Mouse (Mus musculus) retina, postnatal 1 day (tissue): Measurements from ENCODE around the gene Tiam1.

Experiments used
- DNase-seq: peaks from one replicate; pipeline ENCODE4 v3.0.0-alpha.2; 2012

Tiam1 gene

GRCm38 (mm10) chr16:89763812-89764211 lies 379.8 kb downstream of the Tiam1 start:
- DNase-seq, result no peak

GRCm38 (mm10) chr16:89762523-89762922 lies 381.0 kb downstream of the Tiam1 start:
- DNase-seq, result no peak

- DNase-seq, result peak; percentile 21
Measured at GRCm38 (mm10) chr16:89762096-89762495, 381.5 kb downstream of the Tiam1 start.

- no peak for DNase-seq
Measured at GRCm38 (mm10) chr16:89757384-89757783, 386.2 kb downstream of the Tiam1 start.

GRCm38 (mm10) chr16:89754709-89755108 lies 388.9 kb downstream of the Tiam1 start:
- DNase-seq, result no peak

GRCm38 (mm10) chr16:89747864-89748263 lies 395.7 kb downstream of the Tiam1 start:
- no peak for DNase-seq

GRCm38 (mm10) chr16:89739559-89739958 lies 404.0 kb downstream of the Tiam1 start:
- DNase-seq, result no peak

GRCm38 (mm10) chr16:89738963-89739362 lies 404.6 kb downstream of the Tiam1 start:
- peak; percentile 92 for DNase-seq
